Mouse (Mus musculus) lung, embryonic 16.5 days (tissue): ENCODE results near the gene Cstf2t. TPM values are rescaled to one million over a fixed set of nuclear protein-coding genes. Genes with fewer than 3 reads are reported as not detected.

ENCODE experiments used
- ATAC-seq: fragments of 200-750 bp; cut with Nextera tagmentation; 2 replicates; pipeline ENCODE4 v1.8.0; 2017; ENCODE audit warnings: low read depth, mild to moderate bottlenecking, moderate library complexity
- H3K27ac ChIP-seq: fragments of 300-500 bp; sonication (generic); 2 replicates; pipeline ENCODE4 v1.5.1; 2014; ENCODE audit warnings: mild to moderate bottlenecking, control low read depth, low read length
- H3K27me3 ChIP-seq: fragments of 300-500 bp; sonication (generic); 2 replicates; pipeline ENCODE4 v1.6.1; 2014; ENCODE audit warnings: low read depth, low read length, mixed read lengths; ENCODE audit not compliant: control insufficient read depth, insufficient read depth
- H3K36me3 ChIP-seq: fragments of 300-500 bp; sonication (generic); 2 replicates; pipeline ENCODE4 v1.6.1; 2014; ENCODE audit warnings: low read length; ENCODE audit not compliant: control insufficient read depth, insufficient read depth
- H3K4me1 ChIP-seq: fragments of 300-500 bp; sonication (generic); replicated peaks from 2 replicates; pipeline ENCODE4 v1.6.1; 2014; ENCODE audit warnings: low read length, mixed read lengths; ENCODE audit not compliant: control insufficient read depth, insufficient read depth
- H3K4me2 ChIP-seq: fragments of 300-500 bp; sonication (generic); 2 replicates; pipeline ENCODE4 v1.6.1; 2014; ENCODE audit warnings: low read depth, low read length, control low read depth
- H3K4me3 ChIP-seq: fragments of 300-500 bp; sonication (generic); 2 replicates; pipeline ENCODE4 v1.5.1; 2014; ENCODE audit warnings: mild to moderate bottlenecking, low read length, control low read depth
- H3K9ac ChIP-seq: fragments of 300-500 bp; sonication (generic); 2 replicates; pipeline ENCODE4 v1.6.1; 2014; ENCODE audit warnings: low read length, control low read depth
- H3K9me3 ChIP-seq: fragments of 300-500 bp; sonication (generic); 2 replicates; pipeline ENCODE4 v1.6.1; 2016; ENCODE audit warnings: low read length; ENCODE audit not compliant: control insufficient read depth
- WGBS: fragments of 180-500 bp; shearing (Covaris S2); extraction: QIAGEN DNeasy Blood & Tissue Kit; methylation state at CpG from one replicate; pipeline ENCODE4 v1.1.7; 2014; 5-methylcytosine and 5-hydroxymethylcytosine counted together
- polyA plus RNA-seq: library from polyadenylated mRNA; unstranded; fragments of >200 nt; fragmentation: Nextera tagmentation; extraction: Ambion mirVana; gene quantifications from 2 replicates; pipeline ENCODE4 v1.2.1, GENCODE M21; 2015

The Cstf2t gene
- polyA plus RNA-seq, 1 experiment from 2014 or later: 42.0 TPM

DNA sequence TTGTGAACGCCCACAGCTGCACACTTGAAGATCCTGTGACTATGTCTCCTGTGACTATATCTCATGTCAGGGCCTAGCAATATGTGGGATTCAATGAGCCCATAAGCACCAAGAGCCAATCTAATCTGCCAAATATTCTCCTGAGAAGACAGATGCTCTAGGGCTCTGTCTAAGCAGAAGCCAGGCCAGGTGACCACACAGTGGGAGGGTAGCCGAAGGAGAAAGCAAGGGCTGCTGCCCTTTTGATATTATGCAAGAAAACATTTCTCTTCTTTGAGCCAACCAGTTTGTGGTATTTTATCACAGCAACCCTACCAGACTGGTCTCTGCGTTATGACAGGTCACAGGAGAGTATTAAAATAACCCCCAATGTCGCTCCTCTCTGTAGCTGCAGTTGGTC is 6.5 kb upstream of the Cstf2t start:
- no peak overlapping the region for H3K4me2 ChIP-seq
- H3K4me1 ChIP-seq: no peaks in the 10 kb centered on the region
- H3K4me3 ChIP-seq: no peak overlapping the region
- no peak overlapping the region for H3K9ac ChIP-seq
- ATAC-seq: no peak
- H3K9me3 ChIP-seq: no peaks in the 10 kb centered on the region
- H3K27me3 ChIP-seq: no peaks in the 10 kb centered on the region
- H3K27ac ChIP-seq: no peak overlapping the region
- no peaks in the 10 kb centered on the region for H3K36me3 ChIP-seq
- WGBS: 81% methylated on average over 4 of the region's 4 CpGs

- no peaks in the 10 kb centered on the region for H3K36me3 ChIP-seq
- ATAC-seq: no peak
- H3K4me1 ChIP-seq: no peaks in the 10 kb centered on the region
- no peaks in the 10 kb centered on the region for H3K27me3 ChIP-seq
- H3K4me3 ChIP-seq: no peak overlapping the region
- no peak overlapping the region for H3K27ac ChIP-seq
- H3K9me3 ChIP-seq: no peaks in the 10 kb centered on the region
- no peak overlapping the region for H3K4me2 ChIP-seq
- 69% methylated on average over 3 of the region's 3 CpGs for WGBS
- H3K9ac ChIP-seq: no peak overlapping the region
These were observed 4.4 kb upstream of the Cstf2t start for GRCm38 (mm10) chr19:31078241-31078640.

DNA sequence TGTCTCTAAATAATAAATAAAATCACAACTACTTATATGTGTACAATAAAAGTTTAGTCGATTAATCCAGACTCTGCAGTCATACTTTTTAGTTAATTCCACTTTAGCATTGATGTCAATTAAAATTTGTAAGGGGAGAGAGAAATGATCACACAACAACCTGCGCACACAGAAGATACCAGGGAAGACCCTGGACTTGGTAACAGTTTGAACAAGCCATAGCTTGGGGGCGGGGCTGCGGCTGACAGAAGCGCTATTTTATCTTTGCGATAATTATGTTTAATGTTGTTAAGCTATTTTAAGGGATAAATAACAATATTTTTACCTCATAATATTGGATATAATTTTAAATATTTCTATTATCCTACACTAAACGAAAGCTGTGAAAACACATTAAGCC is 411 bp upstream of the Cstf2t start:
- Histone ChIP-seq H3K4me1 (peaks cover 7% of the 10 kb centered on the region), H3K9me3 (peaks cover 14% of the 10 kb centered on the region; the same call in 1 of the 2 replicates), H3K9ac (peak overlapping the region; percentile 62), H3K27me3 (no peaks in the 10 kb centered on the region), H3K36me3 (peaks cover 29% of the 10 kb centered on the region), H3K4me2 (peak overlapping the region; percentile 86), H3K27ac (peak overlapping the region; percentile 43; the same call in 1 of the 2 replicates), H3K4me3 (peak overlapping the region; percentile 70)
- ATAC-seq: no peak
- whole genome bisulfite sequencing: 18% methylated on average over 7 of the region's 7 CpGs

GRCm38 (mm10) chr19:31083761-31084160 is 1.1 kb downstream of the Cstf2t start:
- Histone ChIP-seq H3K27me3 (no peaks in the 10 kb centered on the region), H3K9me3 (peaks cover 14% of the 10 kb centered on the region; the same call in 1 of the 2 replicates), H3K27ac (no peak overlapping the region), H3K4me3 (peak overlapping the region; percentile 70), H3K4me2 (peak overlapping the region; percentile 86), H3K36me3 (peaks cover 30% of the 10 kb centered on the region), H3K9ac (peak overlapping the region; percentile 74), H3K4me1 (peaks cover 7% of the 10 kb centered on the region)
- no peak for ATAC-seq
- WGBS: 97% methylated on average over 8 of the region's 8 CpGs

GRCm38 (mm10) chr19:31097857-31098256 is 15.2 kb downstream of the Cstf2t start:
- Histone ChIP-seq H3K4me1 (no peaks in the 10 kb centered on the region), H3K4me2 (no peak overlapping the region), H3K27ac (no peak overlapping the region), H3K27me3 (no peaks in the 10 kb centered on the region), H3K36me3 (no peaks in the 10 kb centered on the region), H3K9ac (no peak overlapping the region), H3K4me3 (no peak overlapping the region), H3K9me3 (no peaks in the 10 kb centered on the region)
- no peak for ATAC-seq
- 67% methylated on average over 3 of the region's 3 CpGs for WGBS

GRCm38 (mm10) chr19:31099369-31099768 is 16.7 kb downstream of the Cstf2t start:
- WGBS: 77% methylated on average over 3 of the region's 3 CpGs

GRCm38 (mm10) chr19:31104764-31105163 is 22.1 kb downstream of the Cstf2t start:
- WGBS: 63% methylated on average over 6 of the region's 6 CpGs
- no peaks in the 10 kb centered on the region for H3K9me3 ChIP-seq
- no peaks in the 10 kb centered on the region for H3K27me3 ChIP-seq
- H3K4me2 ChIP-seq: no peak overlapping the region
- ATAC-seq: no peak
- peaks cover 2% of the 10 kb centered on the region; the same call in 1 of the 2 replicates for H3K4me1 ChIP-seq
- no peak overlapping the region for H3K27ac ChIP-seq
- no peak overlapping the region for H3K4me3 ChIP-seq
- H3K9ac ChIP-seq: no peak overlapping the region
- no peaks in the 10 kb centered on the region for H3K36me3 ChIP-seq

More at GRCm38 (mm10) chr19:31099369-31099768, 16.7 kb downstream of the Cstf2t start:
- H3K4me1 ChIP-seq: no peaks in the 10 kb centered on the region
- no peaks in the 10 kb centered on the region for H3K36me3 ChIP-seq
- no peak overlapping the region for H3K4me3 ChIP-seq
- no peak overlapping the region for H3K9ac ChIP-seq
- H3K9me3 ChIP-seq: no peaks in the 10 kb centered on the region
- H3K4me2 ChIP-seq: no peak overlapping the region
- no peaks in the 10 kb centered on the region for H3K27me3 ChIP-seq
- ATAC-seq: no peak
- no peak overlapping the region for H3K27ac ChIP-seq

GRCm38 (mm10) chr19:31106036-31106435 is 23.4 kb downstream of the Cstf2t start:
- Histone ChIP-seq H3K9ac (no peak overlapping the region), H3K4me3 (no peak overlapping the region), H3K27me3 (no peaks in the 10 kb centered on the region), H3K36me3 (no peaks in the 10 kb centered on the region), H3K9me3 (no peaks in the 10 kb centered on the region), H3K4me1 (peaks cover 2% of the 10 kb centered on the region; the same call in 1 of the 2 replicates), H3K4me2 (no peak overlapping the region), H3K27ac (no peak overlapping the region)
- no peak for ATAC-seq
- 52% methylated on average over 3 of the region's 3 CpGs for WGBS

DNA sequence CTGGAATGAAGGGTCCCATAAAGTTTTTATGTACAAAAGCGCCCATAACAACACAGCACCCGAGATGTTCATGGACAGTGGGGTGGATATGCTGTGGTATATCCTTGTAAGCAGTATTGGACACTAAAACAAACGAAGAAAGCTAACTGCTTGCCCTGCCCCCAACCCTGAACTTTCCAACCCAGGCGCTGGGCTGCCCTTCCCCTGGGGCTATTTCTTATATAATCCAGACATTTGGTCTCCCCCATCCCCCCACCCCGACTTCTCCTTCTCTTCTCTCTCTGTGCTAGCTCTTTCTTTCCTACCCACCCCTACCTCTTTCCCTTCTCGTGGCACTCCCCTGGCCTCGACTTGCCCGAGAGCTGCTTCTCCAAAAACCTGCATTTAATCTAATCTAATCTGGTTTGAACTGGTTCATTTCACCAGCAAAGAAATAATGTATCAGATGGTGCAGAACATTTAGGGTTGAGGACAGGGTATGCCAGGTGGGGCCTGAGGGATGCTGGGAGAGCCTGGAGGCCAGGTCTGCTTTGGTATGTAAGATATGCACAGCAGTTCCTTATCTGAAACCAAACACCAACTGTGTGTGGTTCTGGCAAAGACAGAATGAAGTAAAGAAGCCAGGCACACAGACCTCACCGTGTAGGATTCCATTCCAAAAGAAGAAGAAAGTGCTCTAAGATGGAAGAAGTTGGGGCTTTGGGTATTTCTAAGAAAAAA is 24.4 kb downstream of the Cstf2t start:
- H3K9ac ChIP-seq: no peak overlapping the region
- ATAC-seq: peak; percentile 57
- H3K27ac ChIP-seq: no peak overlapping the region
- H3K27me3 ChIP-seq: no peaks in the 10 kb centered on the region
- no peaks in the 10 kb centered on the region for H3K9me3 ChIP-seq
- H3K36me3 ChIP-seq: no peaks in the 10 kb centered on the region
- H3K4me2 ChIP-seq: no peak overlapping the region
- H3K4me1 ChIP-seq: peaks cover 2% of the 10 kb centered on the region; the same call in 1 of the 2 replicates
- H3K4me3 ChIP-seq: no peak overlapping the region
- WGBS: 32% methylated on average over 9 of the region's 9 CpGs
